Mouse (Mus musculus): Measurements from ENCODE around the gene Gcn1l1.

GRCm38 (mm10) chr5:115572679-115573535 is 7.9 kb downstream of the Gcn1l1 start:
- no peak for TF ChIP-seq GATA1 (IDR thresholded peaks at IDR 0.05; ENCODE audit: low read length)
- no peak for TF ChIP-seq TAL1 (IDR thresholded peaks at IDR 0.05; ENCODE audit: low read length)

All from erythroblast, embryonic 14.5 days (primary cell).